In the genomic region with DNA sequence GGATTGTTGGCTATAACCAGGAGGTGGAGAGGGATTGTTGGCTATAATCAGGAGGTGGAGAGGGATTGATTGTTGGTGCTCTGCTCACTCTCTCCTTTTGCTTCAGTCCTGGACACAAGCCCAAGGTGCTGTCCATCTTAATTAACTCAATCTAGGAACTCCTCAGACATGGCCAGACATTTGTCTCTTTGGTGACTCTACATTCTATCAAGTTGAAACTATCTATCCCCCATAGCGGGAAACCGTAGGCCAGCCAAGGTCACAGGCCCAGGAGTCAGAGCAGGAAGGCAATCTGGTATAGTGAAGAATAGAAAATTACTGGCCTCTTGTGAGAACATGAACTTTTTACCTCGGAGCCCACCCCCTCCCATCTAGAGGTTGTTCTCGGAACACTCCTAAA, we compare ENCODE assay signal across 13 mouse cellular contexts. TPM values are rescaled to one million over a fixed set of nuclear protein-coding genes. Genes with fewer than 3 reads are reported as not detected.
DNase-seq lines count a peak whose midpoint lies in the region; ATAC-seq and TF ChIP-seq lines count a peak whose summit lies in the region.
"Had no signal": no experiment of that assay in that cellular context is flagged by ENCODE, and none has a peak within 500 bp of the region (broad histone marks: within the 10 kb centered on the region; RNA-seq: fewer than 3 reads in every experiment).

No protein-coding gene starts in this region.

- WGBS in intestine, postnatal 0 days = 78% methylated on average over 3 of the region's 4 CpGs
- WGBS in intestine, embryonic 15.5 days = 72% methylated on average over 4 of the region's 4 CpGs

- DNase-seq in adrenal gland, postnatal 14 days = peak; percentile 49
- DNase-seq in adrenal gland, postnatal 10 days = no peak
- peak; percentile 36 for DNase-seq in kidney, adult 18-20 months
- DNase-seq in naive thymus-derived CD4-positive, alpha-beta T cell, adult 2 months (ENCODE audit: low read depth) = peak; percentile 18
- DNase-seq in layer of hippocampus, adult 8-10 months (ENCODE audit: low spot score in 2 of 2) = no peak
- DNase-seq in B cell, adult 2 months = no peak
- DNase-seq: cerebellum, adult 9-10 months had no signal

- H3K27ac ChIP-seq in intestine, postnatal 0 days (ENCODE audit: low read depth, low read length) = peak overlapping the region; percentile 85
- H3K27ac ChIP-seq in intestine, embryonic 15.5 days = no peak overlapping the region
- H3K27ac ChIP-seq: forebrain, embryonic 10.5 days; hindbrain, embryonic 10.5 days; limb, embryonic 15.5 days; midbrain, embryonic 13.5 days had no signal

- H3K4me1 ChIP-seq in intestine, postnatal 0 days (replicated peaks; ENCODE audit: control insufficient read depth, insufficient read depth, low read length) = no peaks in the 10 kb centered on the region
- peaks cover 9% of the 10 kb centered on the region for H3K4me1 ChIP-seq in intestine, embryonic 15.5 days (replicated peaks)
- H3K4me1 ChIP-seq: midbrain, embryonic 13.5 days had no signal

- H3K4me2 ChIP-seq in intestine, postnatal 0 days (replicated peaks; ENCODE audit: low read depth) = no peak overlapping the region
- H3K4me2 ChIP-seq in intestine, embryonic 15.5 days (replicated peaks) = no peak overlapping the region
- H3K4me2 ChIP-seq: limb, embryonic 15.5 days; midbrain, embryonic 13.5 days had no signal

- H3K9ac ChIP-seq in intestine, postnatal 0 days (ENCODE audit: low read depth, low read length) = no peak overlapping the region
- no peak overlapping the region for H3K9ac ChIP-seq in intestine, embryonic 15.5 days
- H3K9ac ChIP-seq: limb, embryonic 15.5 days; midbrain, embryonic 13.5 days had no signal

- no peaks in the 10 kb centered on the region for H3K27me3 ChIP-seq in intestine, postnatal 0 days (replicated peaks; ENCODE audit: control insufficient read depth, insufficient read depth, low read length)
- H3K27me3 ChIP-seq in intestine, embryonic 15.5 days (replicated peaks) = no peaks in the 10 kb centered on the region
- H3K27me3 ChIP-seq: limb, embryonic 15.5 days; midbrain, embryonic 13.5 days had no signal

- no peak for ATAC-seq in intestine, postnatal 0 days
- ATAC-seq in intestine, embryonic 15.5 days = no peak
- ATAC-seq: midbrain, embryonic 13.5 days had no signal

- H3K36me3 ChIP-seq in intestine, postnatal 0 days (ENCODE audit: control insufficient read depth, insufficient read depth) = no peaks in the 10 kb centered on the region
- no peaks in the 10 kb centered on the region for H3K36me3 ChIP-seq in intestine, embryonic 15.5 days
- H3K36me3 ChIP-seq: forebrain, embryonic 10.5 days; hindbrain, embryonic 10.5 days; limb, embryonic 15.5 days; midbrain, embryonic 13.5 days had no signal

- no peak overlapping the region for H3K4me3 ChIP-seq in intestine, postnatal 0 days (ENCODE audit: low read depth, low read length)
- no peak overlapping the region for H3K4me3 ChIP-seq in intestine, embryonic 15.5 days (replicated peaks)
- H3K4me3 ChIP-seq: forebrain, embryonic 10.5 days; hindbrain, embryonic 10.5 days; limb, embryonic 15.5 days; midbrain, embryonic 13.5 days had no signal

- no peaks in the 10 kb centered on the region for H3K9me3 ChIP-seq in intestine, postnatal 0 days (ENCODE audit: control insufficient read depth)
- no peaks in the 10 kb centered on the region for H3K9me3 ChIP-seq in intestine, embryonic 15.5 days
- H3K9me3 ChIP-seq: forebrain, embryonic 10.5 days; hindbrain, embryonic 10.5 days; limb, embryonic 15.5 days; midbrain, embryonic 13.5 days had no signal

- no peak for TF ChIP-seq CTCF in intestine, postnatal 0 days (IDR thresholded peaks at IDR 0.05; ENCODE audit: low read depth)

RNA-seq across cellular contexts. Expression of a gene that starts 8.1 kb away (rescaled TPM):
- total RNA-seq in adrenal gland, postnatal 14 days (2021) = 659 and 675 TPM in 2 replicates
- total RNA-seq in adrenal gland, postnatal 10 days (2021) = 100 to 1,000 TPM; 629 to 669 TPM
- polyA plus RNA-seq in intestine, postnatal 0 days (2015; fragmentation: Nextera tagmentation; extraction: Ambion mirVana) = 830 and 832 TPM in 2 replicates
- polyA plus RNA-seq in intestine, embryonic 15.5 days (2015; fragmentation: Nextera tagmentation; extraction: Ambion mirVana) = 502 and 513 TPM in 2 replicates
- total RNA-seq in layer of hippocampus, adult 8-10 months (2022) = 100 to 1,000 TPM; 177 to 207 (median 191) TPM

RNA-seq across cellular contexts. Expression of a gene that starts 17.8 kb away (rescaled TPM):
- 37.0 and 37.9 TPM in 2 replicates for total RNA-seq in adrenal gland, postnatal 14 days (2021)
- 10 to 100 TPM; 32.2 to 35.4 TPM for total RNA-seq in adrenal gland, postnatal 10 days (2021)
- 5.7 and 7.6 TPM in 2 replicates for polyA plus RNA-seq in intestine, postnatal 0 days (2015; fragmentation: Nextera tagmentation; extraction: Ambion mirVana)
- 9.0 and 11.2 TPM in 2 replicates for polyA plus RNA-seq in intestine, embryonic 15.5 days (2015; fragmentation: Nextera tagmentation; extraction: Ambion mirVana)
- total RNA-seq in layer of hippocampus, adult 8-10 months (2022) = 10 to 100 TPM; 46.4 to 55.0 (median 53.4) TPM

RNA-seq across cellular contexts. Expression of a gene that starts 23.5 kb away (rescaled TPM):
- total RNA-seq in adrenal gland, postnatal 14 days (2021) = 177 and 179 TPM in 2 replicates
- 100 to 1,000 TPM; 159 to 168 TPM for total RNA-seq in adrenal gland, postnatal 10 days (2021)
- 448 and 457 TPM in 2 replicates for polyA plus RNA-seq in intestine, postnatal 0 days (2015; fragmentation: Nextera tagmentation; extraction: Ambion mirVana)
- polyA plus RNA-seq in intestine, embryonic 15.5 days (2015; fragmentation: Nextera tagmentation; extraction: Ambion mirVana) = 277 and 308 TPM in 2 replicates
- 100 to 1,000 TPM; 123 to 145 (median 138) TPM for total RNA-seq in layer of hippocampus, adult 8-10 months (2022)

RNA-seq across cellular contexts. Expression of a gene that starts 23.5 kb away (rescaled TPM):
- 1.8 and 2.1 TPM in 2 replicates for total RNA-seq in adrenal gland, postnatal 14 days (2021)
- total RNA-seq in adrenal gland, postnatal 10 days (2021) = 1 to 10 TPM; 3.5 to 3.7 TPM
- polyA plus RNA-seq in intestine, postnatal 0 days (2015; fragmentation: Nextera tagmentation; extraction: Ambion mirVana) = 5.4 and 5.5 TPM in 2 replicates
- polyA plus RNA-seq in intestine, embryonic 15.5 days (2015; fragmentation: Nextera tagmentation; extraction: Ambion mirVana) = 13.1 and 13.4 TPM in 2 replicates
- 1 to 10 TPM in 1 of 4 experiments, under 1 TPM in 3; 0.22 to 1.2 (median 0.32) TPM for total RNA-seq in layer of hippocampus, adult 8-10 months (2022)

RNA-seq across cellular contexts. Expression of a gene that starts 23.5 kb away (rescaled TPM):
- 59.5 and 62.1 TPM in 2 replicates for total RNA-seq in adrenal gland, postnatal 14 days (2021)
- 10 to 100 TPM; 57.0 to 62.5 TPM for total RNA-seq in adrenal gland, postnatal 10 days (2021)
- polyA plus RNA-seq in intestine, postnatal 0 days (2015; fragmentation: Nextera tagmentation; extraction: Ambion mirVana) = 1,439 and 1,503 TPM in 2 replicates
- 144 and 176 TPM in 2 replicates for polyA plus RNA-seq in intestine, embryonic 15.5 days (2015; fragmentation: Nextera tagmentation; extraction: Ambion mirVana)
- 10 to 100 TPM; 33.0 to 56.7 (median 43.1) TPM for total RNA-seq in layer of hippocampus, adult 8-10 months (2022)

Comparison
In these comparisons a context has a peak if more than half of its experiments do, and no peak if none do; other contexts are left out.
1. DNase-seq: peak in adrenal gland, postnatal 14 days (single experiment), kidney, adult 18-20 months (single experiment) and naive thymus-derived CD4-positive, alpha-beta T cell, adult 2 months (single experiment); none in adrenal gland, postnatal 10 days (single experiment), layer of hippocampus, adult 8-10 months (0 of 2) and B cell, adult 2 months (0 of 2).